Mouse (Mus musculus): ENCODE measurements around the gene Ghrh.
A peak's percentile ranks its signal among the peaks of the same experiment; 100 is the strongest.
"Not testable (repeated sequence)": the region's sequence is repeated elsewhere in the genome, so short reads cannot be mapped to it uniquely, and the experiment has no call there.

Gene Ghrh

GRCm38 (mm10) chr2:157347361-157348159 is at the start of gene Ghrh:
Gene Ghrh, minus strand, starts transcription at chr2:157347506.
- DNase-seq, result peak; percentile 53

- DNase-seq, result no peak
Observed at GRCm38 (mm10) chr2:157395960-157396359, 48.7 kb upstream of the Ghrh start.

GRCm38 (mm10) chr2:157395371-157395770 is 48.1 kb upstream of the Ghrh start:
- no peak for DNase-seq

DNA sequence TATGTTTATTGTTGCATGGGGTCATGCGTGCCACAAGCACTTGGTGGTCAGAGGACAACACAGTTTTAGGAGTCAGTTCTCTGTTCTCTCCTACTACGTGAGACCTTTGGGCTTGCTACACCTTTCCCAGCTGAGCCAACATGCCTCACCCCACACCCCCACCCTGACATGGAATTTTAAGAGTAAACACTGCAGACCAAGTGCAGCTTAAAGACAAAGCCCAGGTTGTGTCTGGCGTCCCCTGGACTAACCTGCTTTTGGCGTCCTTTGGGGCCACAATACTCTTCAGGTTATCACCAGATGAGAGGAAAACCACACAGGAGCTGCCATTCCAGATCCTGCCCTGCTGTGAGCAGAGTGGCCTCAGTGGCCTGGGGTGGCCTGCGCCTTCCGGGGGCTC is 47.6 kb upstream of the Ghrh start:
- DNase-seq, result no peak

GRCm38 (mm10) chr2:157393549-157393948 is 46.2 kb upstream of the Ghrh start:
- no peak for DNase-seq

DNA sequence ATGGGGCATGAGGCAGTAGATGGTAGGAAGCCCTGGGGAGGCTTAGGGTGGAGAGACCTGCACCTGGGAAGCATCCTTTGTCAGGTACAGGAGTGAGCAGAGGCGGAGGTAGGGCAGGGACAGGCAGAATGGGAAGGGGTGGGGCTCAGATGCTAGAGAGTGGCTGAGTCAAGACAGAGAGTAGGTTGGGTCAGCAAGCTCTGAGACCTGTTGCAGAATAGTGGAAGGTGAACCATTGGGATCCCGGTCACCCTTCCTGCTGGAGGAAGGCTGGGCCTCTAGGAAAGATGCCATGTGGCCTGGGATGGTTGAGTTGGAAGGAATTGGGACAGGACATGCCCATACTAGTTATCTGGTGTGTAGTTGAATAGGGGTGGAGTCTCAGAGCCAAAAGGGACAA is 45.0 kb upstream of the Ghrh start:
- DNase-seq, result no peak

- no peak for DNase-seq
Observed at GRCm38 (mm10) chr2:157389591-157389921, 42.2 kb upstream of the Ghrh start.

- not testable (repeated sequence) for DNase-seq
Observed at GRCm38 (mm10) chr2:157388901-157389590, 41.7 kb upstream of the Ghrh start.

DNA sequence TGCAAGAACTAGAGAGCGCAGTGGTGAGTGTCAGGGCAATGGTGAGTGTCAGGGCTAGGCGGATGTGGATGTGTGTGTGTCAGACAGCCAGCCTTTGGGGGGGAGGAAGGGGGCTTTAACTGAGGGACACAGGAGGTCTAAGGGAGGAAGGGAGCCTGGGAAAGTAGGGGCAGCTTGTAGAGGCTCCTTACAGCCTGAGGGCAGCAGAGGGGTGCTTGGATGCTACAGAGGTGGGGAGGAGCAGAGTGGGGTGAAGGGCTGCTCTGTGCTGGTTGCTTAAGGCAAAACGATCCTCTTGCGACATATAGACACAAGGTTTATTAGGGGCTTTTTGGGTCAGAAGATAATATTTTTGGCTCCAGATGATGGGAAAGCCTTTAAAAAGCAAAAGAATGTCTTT is 37.5 kb upstream of the Ghrh start:
- no peak for DNase-seq

- DNase-seq, result no peak
Observed at GRCm38 (mm10) chr2:157376995-157377394, 29.7 kb upstream of the Ghrh start.

- DNase-seq, result no peak
Observed at GRCm38 (mm10) chr2:157375794-157376757, 28.8 kb upstream of the Ghrh start.

- no peak for DNase-seq
Observed at GRCm38 (mm10) chr2:157375051-157375450, 27.7 kb upstream of the Ghrh start.

DNA sequence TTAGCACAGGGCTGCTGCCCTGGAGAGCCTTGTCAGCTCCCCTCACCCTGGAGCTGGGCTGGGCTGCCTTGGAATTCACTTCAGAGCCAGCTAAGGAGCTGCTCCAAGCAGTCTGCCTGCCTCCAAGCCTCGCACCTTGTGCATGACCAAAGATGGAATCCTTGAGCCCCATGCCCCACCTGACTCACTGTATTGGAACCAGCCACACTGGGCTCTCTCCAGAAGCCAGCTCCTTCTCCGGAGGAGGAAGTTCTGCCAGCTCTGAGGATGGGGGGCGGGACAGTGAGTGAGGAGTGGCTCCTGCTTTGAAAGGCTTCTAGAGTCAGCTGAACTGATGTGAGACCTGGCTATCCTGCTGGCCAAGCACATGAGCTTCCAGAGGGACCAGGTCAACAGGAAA is 26.4 kb upstream of the Ghrh start:
- DNase-seq, result no peak

DNA sequence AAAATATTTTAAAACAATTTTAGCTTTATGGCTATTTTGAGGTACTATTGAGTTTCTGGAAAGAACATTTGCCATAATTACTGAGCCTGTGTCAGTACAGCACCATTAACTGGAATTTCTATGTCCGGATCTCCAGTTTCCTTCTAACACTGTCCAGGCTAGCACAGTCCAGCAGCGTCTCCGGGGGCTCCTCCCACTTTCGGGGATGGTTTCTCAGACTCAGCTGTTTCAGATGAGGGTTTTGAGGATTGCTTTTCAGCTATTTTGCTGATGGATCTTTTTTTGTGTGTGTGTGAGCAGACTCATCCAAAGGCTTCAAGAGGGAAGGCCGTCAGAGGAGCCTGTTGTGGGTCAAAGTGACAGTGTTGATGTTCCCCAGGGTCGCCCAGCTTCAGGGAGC is 24.4 kb upstream of the Ghrh start:
- no peak for DNase-seq

DNA sequence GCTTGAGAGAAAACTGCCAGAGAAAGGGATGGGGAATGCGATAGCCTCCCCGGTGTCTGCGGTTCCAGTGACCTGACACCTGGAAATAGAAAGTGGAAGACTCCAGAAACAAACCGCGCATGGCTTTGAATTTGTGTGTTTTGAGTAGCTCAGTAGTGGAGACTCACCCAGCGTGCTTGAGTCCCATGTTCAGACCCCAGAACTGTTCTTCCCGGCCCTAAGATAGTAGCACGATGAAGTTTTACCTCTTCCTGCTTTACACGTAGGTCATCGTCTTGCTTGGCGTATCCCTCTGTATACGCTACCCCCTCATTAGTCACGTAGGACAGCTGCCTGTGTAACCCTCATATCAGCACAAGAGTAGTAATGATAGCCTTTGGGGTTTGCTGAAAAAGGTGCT is 20.7 kb upstream of the Ghrh start:
- DNase-seq, result no peak

DNA sequence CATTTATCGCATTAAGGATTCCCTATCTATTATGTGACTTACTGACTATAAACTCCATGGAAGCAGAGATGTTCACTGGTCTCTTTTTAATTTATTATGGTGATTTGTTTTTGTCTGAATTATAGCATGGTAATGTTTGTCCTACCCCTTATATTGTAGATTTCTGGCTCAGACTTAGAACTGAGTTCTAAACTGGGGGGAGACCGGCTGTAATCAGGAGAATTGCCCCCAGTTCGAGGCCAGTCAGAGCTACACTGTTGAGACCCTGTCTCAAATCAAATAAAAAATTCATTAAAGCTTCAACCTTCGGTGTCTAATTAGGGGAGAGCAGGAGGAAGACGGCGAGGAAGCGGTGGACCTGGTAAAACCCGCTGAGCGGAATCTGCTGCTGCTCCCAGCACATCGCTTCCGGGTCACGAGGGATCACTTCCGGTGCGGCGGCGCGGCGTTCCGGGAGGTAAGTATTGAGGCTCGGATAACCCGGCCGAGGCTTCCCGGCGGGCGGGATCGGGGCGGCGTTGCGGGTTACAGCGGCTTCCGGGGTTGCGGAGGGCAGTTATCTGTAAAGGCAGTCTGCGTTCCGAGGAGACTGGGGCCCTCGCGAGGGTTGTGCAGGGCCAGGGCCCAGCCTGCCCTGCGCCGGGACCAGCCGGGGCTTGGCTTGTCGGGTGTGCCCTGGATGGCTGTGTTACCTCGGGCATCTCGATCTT is 20.0 kb upstream of the Ghrh start, which contains the start of gene Manbal:
Manbal (plus strand) TSS at position 411 of the 710 bp plus-strand sequence.
- peak; percentile 95 for DNase-seq

DNA sequence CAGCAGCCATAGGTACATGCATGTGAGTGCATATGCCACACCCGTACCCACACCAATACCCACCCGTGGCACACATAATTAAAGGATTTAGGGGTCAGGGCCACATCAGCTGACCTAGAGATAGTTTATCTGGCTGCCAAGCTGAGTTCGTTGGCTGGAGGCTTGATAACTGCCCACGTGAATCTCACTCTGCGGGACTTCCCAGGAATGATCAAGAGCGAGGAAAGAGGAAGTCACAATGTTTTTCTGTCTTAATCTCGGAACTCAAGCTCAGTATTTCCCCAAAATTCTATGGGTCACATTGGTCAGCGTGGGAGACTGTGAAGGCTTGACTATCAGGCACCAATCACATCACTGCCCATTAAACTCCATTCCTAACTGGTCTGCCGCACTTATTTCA is 19.5 kb upstream of the Ghrh start:
- no peak for DNase-seq

GRCm38 (mm10) chr2:157363031-157363430 is 15.7 kb upstream of the Ghrh start:
- DNase-seq, result no peak

GRCm38 (mm10) chr2:157360028-157360427 is 12.7 kb upstream of the Ghrh start:
- DNase-seq, result no peak

GRCm38 (mm10) chr2:157354106-157354505 is 6.8 kb upstream of the Ghrh start:
- DNase-seq, result no peak

GRCm38 (mm10) chr2:157353183-157353582 is 5.9 kb upstream of the Ghrh start:
- DNase-seq, result no peak

DNA sequence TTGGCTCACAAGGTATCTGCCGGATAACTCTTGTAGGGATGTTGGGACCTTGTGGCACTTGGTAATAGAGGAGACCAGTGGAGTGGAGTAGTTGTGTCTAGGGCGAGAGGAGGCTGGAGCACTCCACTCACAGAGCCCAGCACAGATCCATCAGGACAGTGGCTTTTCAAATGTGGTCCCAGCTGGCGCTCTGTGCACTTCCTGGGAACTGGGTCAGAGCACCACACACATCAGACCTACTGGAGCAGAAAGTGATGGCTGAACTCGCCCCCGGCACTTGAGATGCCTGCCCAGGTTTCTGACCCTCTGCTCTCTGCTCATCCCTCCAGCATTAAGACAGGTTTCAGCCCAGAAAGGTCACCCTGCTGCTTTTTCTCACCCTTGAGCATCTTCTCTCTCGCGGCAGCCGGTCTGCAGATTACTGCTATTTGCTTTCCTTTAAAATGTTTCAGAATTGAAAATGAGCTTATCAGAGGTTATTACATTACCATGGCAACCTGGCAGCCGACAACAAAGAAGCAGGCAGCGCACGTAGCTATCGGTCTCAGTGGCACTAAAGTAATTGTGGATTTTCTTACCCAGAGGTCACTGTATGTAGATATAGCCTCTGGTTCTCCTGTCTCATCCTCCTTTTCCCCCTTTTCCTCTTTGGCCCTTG is 1.9 kb upstream of the Ghrh start:
- no peak for DNase-seq

Measured in right cerebral cortex, postnatal 25 days (tissue).